Mouse (Mus musculus): ENCODE results near the gene Fanci.

The Fanci gene

DNA sequence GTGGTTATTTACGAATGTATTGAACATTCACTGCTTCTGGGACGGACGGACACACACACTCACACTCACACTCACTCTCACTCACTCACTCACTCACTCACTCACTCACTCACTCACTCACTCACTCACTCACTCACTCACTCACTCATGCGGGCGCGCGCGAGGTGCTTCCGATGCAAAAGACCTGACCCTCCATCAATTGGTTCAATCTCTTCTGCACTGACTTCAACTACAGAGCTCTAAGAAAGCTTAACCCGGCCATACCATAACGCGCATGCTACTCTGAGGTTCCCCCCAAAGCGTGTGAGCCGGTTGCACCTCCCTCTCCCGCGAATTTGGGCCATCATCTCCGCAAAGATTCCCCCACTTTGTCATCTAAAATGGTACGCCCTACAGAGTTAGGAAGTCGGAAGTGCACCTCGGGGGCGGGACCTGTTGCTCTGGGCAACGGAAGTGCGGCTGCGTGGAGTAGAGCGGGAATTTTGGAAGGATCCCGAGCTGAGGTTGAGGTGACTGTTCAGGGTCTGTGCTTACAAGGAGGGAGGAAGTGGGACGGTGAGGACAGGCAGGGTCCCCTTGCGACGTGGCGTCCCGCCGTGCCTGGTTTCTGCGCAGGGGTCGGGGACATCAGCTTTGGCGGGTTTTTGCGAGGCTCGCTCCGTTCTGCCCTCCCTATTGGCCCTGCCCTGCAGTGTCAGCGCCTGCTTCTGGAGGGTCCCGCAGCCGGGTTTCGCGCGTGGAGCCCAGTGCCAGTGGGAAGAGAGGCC, at the start of gene Fanci:
Fanci (plus strand) TSS at position 47 of the 767 bp plus-strand sequence.
- DNase-seq (ENCODE audit: low read depth, low spot score): peak; percentile 84

DNA sequence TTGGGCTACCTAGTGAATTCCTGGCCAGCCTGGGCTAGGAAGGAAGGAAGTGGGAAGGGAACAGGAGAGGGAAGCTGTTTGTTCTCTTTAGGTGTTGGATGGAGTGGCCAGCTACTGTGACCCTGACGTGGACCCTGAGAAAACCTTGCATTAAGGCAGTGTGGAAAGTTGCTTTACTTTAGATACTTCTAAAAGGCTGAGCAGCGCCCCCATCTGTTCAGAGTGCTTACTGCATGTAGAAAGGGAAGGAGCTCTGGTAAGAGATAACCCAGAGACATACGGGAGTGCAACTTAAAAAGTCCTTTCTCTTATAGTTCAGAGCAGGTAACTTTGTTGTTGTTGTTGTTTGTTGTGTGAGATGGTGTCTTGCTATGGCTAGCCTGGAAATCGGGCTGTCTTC, 45.8 kb upstream of the Fanci start:
- no peak for DNase-seq (ENCODE audit: low read depth, low spot score)

DNA sequence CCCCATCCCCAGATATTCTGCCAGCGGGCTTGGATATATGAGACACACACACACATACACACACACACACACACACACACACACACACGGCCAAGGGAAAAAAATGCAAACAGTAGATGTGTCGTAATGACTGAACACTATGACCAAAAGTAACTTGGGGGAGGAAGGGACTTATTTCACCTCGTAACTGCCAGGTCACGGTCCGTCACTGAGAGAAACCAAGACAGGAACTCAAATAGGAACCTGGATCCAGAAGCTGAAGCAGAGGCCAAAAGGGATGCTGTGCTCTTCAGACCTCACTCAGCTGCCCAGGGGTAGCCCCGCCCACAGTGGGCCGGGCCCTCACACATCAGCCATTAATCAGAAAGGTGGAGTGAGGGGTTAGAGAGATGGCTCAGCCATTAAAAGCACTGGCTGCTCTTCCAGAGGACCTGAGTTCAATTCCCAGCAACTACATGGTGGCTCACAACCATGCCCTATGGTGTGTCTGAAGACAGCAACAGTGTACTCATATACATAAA, 45.1 kb upstream of the Fanci start:
- no peak for DNase-seq (ENCODE audit: low read depth, low spot score)

DNA sequence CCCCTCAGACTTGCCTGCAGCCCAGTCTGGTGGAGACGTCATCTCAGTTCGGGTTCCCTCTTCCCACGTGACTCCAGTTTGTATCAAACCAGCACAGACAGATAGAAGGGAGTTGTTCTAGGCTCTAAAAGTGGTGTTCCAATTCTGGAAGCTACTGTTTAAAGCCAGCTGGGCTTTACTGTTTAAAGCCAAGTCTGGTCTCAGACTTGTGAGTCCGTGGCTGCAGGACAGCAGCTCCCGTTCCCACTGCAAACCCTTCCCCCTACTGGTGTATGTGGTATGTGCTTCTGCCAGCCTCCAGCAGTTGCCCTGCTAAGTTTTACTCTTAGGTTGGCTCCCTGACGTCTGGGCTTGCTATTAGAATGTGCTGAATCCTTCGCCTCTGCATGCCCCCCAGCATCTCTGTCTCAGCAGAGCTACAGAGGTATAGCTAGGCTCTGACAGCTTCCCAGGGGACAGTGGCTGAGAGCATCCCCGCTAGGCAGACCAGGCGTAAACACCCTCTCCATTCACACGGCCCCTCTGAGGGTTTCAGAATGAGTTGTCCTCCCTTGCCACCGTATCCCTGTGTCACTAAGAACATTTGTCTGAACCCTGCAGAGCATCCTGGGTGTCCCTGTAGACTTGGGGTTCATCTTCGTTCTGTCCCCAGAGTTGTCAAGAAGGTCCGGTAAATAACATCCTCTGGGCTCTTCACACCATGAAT, 44.5 kb upstream of the Fanci start:
- DNase-seq (ENCODE audit: low read depth, low spot score): no peak

DNA sequence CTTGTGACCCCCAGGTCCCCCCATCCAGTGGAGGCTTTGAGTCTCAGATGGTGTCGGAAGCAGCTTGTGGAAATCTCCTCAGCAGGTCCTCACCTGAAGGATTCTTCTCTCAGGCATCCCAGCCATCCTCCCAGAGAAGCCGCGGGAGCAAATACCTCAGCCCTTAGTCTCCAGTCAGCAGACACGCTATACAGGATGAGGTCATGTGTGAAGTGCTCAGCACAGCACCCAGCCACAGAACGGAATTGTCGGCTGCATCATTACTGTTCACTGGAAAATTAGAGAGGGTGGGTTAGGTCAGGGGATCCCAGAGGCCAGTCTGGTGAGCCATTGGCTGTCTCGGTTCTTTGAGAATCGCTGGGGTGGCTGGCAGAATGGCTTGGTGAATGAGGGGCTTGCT, 42.9 kb upstream of the Fanci start:
- no peak for DNase-seq (ENCODE audit: low read depth, low spot score)

DNA sequence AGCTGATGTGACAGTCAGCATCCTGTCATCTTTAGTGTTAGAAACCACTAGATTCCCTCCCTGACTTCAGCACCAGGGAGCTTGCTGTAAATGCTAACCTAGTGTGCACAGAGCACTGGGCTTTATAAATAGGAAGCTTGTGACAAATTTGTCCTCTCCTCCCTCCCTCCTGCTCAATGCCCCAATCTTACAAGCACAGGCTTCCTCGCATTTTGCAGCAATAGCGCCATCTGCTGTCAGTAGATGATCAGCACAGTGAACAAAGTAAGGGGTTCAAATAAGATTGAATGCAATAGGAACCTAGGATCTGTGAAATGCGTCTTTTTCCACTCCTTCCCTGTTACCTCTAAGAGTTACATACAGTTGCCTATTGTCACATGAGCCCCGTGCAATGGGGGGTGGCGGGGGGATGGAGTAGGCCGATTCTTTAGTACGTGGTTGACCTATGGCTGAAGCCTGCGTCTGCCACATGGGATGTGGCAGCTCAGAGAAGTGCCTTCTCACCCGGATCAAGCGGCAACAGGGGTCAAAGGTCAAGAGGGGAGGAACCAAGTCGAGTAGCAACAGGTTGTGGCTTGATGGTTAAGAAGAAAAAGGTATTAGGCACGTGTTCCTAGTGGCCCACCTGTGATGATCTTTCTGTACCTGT, 41.9 kb upstream of the Fanci start:
- peak; percentile 75 for DNase-seq (ENCODE audit: low read depth, low spot score)

DNA sequence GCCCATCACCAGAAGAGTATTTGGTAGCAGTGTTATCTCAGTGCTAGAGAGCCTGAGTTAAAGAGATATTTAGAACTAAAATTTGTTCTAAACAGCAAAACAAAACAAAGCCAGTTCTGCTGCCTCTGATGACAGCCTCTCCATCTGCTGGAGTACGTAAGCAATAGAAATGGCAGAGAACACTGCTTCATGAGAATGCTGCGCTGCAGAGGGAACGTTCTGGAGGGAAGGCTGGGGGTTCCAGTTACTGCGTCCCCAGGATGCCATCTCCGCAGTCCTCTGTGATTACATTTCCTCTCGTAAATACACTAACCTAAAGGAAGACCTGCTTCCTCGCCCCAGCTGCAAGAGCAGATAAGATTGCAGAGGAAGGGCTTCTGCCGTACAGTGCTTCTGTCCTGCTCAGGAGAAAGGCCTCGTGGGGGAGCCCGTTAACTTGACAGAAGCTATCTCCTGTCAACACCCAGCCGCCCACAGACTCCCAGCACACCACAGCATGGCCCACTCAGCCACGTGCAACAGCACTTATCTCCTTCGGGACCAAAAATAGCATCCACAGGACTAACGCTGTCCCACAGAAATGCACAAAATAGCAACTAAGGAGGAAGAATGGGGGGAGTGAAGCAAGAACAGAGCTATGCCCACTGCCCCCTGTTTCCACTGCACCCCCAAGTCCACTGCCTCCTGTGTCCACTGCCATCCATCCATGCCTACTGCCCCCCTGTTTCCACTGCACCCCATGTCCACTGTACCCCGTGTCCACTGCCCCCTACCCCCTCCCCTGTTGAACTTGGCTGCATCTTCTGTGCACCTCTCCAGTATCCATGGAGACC, 33.2 kb upstream of the Fanci start:
- DNase-seq (ENCODE audit: low read depth, low spot score): no peak

DNA sequence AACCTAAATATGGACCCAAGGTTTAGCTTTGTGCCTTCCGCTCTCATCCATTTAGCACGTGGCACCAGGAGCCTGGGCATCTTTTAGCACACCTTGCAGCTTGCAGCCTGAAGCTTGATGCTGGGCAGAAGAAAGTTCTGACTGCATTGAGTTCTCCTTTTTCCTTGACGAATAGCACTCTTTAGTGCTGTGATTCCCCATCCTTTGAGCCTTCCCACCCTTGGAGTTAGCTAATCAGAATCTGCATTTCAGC, 32.6 kb upstream of the Fanci start:
- no peak for DNase-seq (ENCODE audit: low read depth, low spot score)

DNA sequence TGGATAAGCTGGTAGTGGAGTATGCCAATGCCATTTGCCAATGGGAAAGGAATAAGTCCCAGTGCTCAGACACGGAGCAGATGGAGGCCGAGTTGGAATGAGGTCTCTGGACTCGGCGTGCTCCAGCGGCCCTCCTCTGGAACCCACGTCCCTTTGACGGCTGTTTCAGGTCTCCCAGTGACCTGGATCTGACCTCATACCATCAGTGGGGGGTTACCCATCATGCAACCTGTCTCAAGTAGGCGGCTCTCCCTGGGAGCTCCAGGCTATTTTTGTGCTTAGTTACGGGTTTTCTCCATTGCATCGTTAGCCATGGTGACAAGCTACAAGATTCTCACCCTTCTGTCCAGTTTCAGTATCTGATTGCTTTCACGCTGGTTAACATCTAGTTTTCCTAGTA, 31.7 kb upstream of the Fanci start:
- no peak for DNase-seq (ENCODE audit: low read depth, low spot score)

DNA sequence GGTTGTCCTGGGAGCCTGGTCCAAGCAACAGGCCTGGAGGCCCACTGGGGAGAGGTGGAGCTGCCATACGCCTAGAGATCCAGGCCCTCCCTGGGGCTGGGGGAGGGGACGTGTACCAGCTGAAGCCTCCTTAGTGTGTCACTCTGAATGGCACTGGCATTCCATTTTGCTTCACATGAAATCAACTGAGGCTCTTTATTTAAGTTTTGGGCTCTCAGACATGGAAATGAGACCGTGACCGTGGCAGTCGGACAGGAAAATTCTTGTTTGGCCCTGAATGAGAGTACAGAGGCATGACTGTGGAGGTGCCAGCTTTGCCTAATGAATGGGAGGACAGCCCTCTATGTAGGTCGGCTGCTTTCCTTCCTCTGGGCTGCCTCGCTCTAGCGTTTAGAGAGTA, 29.5 kb upstream of the Fanci start:
- peak; percentile 33 for DNase-seq (ENCODE audit: low read depth, low spot score)

DNA sequence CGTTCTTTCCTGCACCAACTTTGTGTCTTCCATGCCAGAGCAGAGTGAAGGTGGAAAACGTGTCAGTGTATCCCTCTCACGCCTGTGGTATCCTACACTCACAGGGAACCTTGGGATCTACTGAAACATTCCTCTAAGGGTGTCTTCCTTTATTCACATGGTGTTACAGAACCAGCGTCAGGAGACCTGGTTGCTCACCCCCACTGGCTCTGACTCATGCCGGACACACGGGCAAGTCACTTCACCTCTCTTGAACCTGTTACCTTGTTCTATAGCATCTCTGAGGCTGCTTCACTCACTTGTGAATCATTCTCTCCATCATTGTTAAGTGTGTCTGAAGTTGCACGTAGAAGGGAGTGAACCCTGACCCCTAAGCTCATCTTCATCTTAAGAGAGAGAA, 28.9 kb upstream of the Fanci start:
- DNase-seq (ENCODE audit: low read depth, low spot score): no peak

DNA sequence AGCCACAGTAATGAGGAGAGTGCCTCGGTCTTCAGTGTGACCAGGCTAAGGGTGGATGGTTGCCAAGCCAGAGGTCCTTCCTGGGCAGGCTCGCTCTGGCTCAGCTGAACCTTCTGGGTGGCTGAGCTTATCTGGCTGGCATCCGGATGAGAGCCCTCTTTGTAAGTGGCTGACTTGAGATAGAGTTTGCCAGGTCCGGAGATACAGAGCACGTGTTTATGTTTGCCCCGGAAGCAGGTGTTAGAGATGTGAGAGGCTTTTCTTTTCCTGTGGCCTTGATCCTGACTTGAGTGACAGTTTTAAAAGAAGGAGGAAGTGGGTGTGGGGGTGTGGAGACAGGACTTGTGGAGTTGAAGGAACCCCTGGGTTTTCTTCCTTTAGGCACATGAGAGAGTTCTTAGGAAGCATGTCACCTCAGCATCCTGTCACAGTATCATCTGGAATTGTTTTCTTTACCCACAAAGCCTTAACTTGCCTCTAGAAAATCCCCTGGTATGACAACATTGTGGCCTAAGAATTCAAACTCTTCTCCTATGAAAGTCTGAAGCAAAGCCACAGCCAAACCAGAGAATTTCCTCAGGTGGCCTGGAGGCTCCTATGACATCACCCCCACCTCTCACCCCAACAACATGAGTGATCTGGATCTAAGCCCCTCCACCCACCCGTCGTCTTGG, 28.2 kb upstream of the Fanci start:
- peak; percentile 21 for DNase-seq (ENCODE audit: low read depth, low spot score)

DNA sequence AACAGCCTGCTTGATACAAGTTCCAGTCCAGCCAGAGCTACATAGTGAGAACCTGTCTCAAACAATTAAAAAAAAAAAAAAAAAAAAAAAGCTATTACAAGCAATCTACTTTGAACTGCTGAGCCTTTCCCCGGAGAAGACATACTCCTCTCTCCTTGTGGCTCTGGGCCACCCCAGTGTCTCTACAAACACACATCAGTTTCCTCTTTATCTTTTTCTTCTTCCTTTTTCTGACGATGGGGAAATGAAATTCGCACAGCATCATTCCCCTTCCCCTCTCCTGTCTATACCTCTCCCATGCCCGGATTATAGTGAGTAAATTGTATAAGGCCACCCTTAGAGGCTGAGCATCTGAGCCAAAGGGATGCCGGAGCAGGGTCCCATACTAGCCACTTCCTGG, 23.1 kb upstream of the Fanci start:
- DNase-seq (ENCODE audit: low read depth, low spot score): no peak

DNA sequence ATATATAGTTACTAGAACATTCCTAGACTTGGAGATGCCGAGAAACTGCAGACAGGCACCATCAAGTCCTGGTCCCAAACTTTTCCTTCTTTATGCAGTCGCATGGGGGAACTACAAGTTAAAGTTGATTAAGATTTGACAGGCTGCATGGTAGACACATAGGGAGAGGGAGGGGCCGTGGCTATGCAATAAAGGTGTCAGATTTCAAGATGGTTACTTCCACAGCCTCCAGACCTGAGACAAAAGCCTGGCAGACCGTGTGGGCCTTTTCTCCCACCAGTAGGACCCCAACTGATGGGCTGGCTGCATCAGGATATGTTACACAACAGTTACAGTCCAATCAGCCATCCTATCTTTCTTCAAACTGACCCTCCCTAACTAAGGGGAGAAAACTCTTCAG, 22.3 kb upstream of the Fanci start:
- no peak for DNase-seq (ENCODE audit: low read depth, low spot score)

DNA sequence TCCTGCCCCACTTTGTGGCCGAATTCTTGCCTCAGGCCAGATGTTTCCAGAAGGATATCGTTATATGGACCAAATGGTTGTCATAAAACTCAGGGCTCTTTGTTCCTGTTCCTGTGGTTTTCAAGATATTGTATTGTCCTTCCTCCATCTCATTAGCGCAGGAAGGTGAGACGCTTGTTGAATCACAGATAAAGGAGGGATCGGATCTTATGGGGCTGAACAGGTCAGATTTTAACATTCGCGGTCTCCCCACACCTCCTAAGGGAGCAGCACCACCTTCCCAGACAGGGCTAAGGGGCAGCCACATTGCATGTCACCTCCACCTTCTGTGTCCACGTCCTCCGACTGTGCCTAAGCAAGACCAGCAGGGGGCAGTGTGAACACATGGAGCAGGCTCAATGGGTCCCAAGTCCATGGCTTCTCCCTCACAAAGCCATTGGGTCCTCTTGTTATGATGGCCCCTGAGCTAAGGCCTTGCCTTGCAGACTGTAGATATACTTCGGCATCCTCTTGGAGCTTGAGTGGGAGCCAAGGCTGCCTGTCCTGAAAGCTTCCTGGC, 20.3 kb upstream of the Fanci start:
- peak; percentile 70 for DNase-seq (ENCODE audit: low read depth, low spot score)

DNA sequence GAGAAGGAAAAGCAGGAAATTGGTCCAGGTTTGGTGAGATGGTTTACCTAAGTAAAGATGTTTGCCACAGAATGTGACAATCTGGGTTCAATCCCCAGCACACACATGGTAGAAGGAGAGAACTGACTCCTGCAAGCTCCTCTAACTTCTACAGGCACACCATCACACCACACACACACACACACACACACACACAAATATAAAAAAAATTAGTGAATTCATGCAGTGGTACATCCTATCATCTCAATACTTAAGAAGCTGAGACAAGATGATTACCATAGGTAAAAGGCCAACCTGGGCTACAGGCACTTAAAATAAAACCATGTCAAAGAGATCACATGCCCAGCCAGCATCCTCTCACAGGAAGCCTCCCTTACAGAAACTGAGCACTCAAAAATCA, 17.7 kb upstream of the Fanci start:
- DNase-seq (ENCODE audit: low read depth, low spot score): no peak

DNA sequence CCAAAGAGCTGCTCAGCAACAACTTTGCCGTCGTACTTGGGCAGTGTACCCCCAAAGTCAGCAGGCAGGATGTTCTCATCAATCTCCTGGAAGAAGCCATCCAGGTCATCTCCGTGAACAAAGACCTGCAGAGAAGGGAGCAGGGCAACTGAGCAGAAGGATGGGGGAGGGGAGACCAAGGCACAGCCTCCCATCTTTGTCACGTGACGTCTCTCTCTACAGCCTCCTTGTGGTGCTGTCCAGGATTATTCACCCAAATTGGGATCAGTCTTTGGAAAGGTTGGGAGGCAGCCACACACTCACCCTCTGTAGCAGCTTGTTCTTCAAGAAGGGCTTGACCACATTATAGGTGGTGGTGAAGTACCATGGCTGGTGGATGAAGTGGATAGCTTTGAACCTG, 16.1 kb upstream of the Fanci start:
- DNase-seq (ENCODE audit: low read depth, low spot score): no peak

DNA sequence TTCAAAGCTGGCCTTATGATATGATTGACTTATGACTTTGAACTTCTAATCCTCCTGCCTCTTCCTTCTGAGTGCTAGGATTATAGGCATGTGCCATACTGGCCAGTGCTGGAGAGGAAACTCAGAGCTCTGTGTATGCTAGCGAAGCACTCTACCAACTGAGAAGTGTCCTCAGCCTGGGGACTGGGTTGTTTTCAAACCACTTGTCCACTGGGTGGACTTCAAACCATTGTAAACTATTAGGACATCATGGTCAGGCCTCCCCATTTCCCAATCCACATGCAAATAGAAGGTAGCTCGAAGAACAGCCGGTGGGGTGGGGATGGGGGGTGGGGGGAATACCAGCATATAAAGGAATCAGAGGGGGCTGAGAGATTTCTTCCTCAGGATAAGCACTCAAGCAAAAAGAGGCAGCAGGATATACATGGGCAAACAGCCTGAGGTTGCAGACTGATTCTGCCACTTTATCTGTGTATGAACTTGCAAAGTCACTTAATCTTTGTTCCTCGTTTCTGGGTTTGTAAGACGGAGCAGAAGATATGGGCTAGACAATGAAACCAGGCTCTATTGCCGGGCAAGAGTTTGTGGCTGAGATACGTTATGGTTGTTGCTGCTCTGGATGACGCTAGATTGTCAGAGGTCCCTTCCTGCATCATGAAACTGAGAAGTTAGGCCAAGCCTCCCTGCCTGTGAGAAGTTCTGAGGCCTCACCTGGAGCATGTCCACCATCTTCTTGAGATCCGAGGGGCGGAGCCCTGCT, 15.0 kb upstream of the Fanci start:
- DNase-seq (ENCODE audit: low read depth, low spot score): no peak

DNA sequence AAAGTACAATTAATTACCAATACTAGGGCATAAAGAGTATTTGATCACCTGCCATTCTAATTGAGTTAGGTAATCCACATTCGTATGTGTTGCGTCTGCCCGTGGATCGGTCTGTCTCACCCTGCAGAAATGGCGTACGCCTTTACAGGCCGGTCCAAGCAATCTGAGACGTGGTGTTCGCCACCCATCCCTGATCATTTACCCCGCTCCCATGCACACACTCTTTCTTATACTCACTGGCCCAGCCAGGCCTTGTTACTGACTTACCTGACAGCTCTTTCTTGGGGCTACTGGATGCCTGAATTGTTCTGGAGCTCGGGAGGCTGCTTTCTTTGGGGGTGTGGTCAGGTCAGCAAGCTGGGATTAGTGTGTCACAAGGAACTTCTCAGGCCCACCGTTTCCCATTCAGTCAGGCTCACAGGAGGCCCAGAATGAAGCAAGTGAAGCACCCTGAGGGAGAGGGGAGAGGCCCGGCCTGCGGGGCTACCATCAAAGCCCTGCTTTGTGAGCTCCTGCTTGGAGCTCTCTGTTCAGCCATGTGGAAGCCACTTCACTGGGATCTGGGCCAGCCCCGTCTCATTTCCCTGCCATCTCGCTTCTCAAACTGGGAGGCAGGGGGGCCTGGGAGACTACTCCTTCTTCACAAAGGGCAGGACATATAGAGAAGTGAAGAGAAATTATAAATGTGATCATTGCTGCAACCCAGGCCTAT, 5.2 kb upstream of the Fanci start, which contains the start of gene Rlbp1:
Rlbp1 (minus strand) TSS at position 627 of the 712 bp plus-strand sequence.
- no peak for DNase-seq (ENCODE audit: low read depth, low spot score)

DNA sequence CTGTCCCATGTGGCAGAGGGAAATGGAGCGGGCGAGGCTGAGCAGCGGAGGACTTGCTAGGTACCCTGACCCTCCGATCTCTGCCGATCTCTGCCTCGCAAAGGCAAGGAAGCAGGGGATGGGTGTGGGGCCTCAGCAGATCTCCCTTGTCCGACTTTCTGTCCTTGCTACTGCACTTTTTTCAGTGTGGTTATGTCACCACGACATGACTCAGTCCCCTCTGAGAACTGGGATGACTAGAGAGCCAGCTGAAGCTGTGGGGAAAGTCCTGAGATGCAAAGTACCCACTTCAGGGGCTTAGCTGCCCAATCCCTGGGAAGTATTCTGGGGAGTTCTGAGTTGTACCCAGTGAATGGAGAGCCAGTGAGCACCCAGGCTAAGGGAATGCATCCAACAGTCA, 4.6 kb upstream of the Fanci start:
- DNase-seq (ENCODE audit: low read depth, low spot score): no peak
